In the genomic region with DNA sequence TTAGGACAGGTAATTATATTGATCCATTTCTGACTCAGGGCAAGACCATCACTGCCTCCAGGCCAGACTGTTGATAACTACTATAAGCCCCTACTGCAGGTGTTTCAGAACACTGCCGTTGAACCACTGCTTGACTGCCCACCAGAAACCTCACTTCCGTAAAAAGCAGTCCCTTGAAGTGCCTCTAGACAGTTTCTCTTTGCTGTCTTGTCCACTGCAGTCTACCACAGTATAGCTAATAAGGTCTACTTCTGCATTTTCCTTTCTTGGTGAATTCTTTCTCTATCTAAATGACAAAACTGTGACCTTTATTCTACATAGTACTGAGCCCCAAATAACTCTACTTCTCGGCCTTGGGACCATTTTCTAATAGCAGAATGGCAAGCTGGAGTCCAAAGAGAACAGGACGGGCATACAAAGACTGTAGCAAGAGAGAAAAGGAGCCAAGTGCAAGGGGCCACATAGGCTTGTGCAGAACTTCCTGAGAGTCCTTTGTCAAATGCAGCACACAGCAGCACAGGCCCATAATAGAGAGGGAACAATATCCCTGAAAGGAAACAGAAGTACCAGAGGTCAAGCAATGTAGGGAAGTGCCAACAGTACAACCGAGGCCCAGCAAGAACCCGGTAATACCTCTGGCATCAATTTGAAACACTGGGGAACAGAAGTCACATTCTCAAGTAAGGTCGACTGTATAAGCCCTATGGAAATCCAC, we compare ENCODE assay signal across 11 mouse cellular contexts. TPM values are rescaled to one million over a fixed set of nuclear protein-coding genes. Genes with fewer than 3 reads are reported as not detected.
DNase-seq lines count a peak whose midpoint lies in the region; ATAC-seq and TF ChIP-seq lines count a peak whose summit lies in the region.
"Had no signal": no experiment of that assay in that cellular context is flagged by ENCODE, and none has a peak within 500 bp of the region (broad histone marks: within the 10 kb centered on the region; RNA-seq: fewer than 3 reads in every experiment).

No protein-coding gene starts in this region.

- peaks cover 10% of the 10 kb centered on the region for H3K36me3 ChIP-seq in G1E (replicated peaks)
- 0 out of 2 replicates have a peak, but pooled peaks cover 6% of the 10 kb centered on the region for H3K36me3 ChIP-seq in liver, embryonic 12.5 days
- H3K36me3 ChIP-seq: hindbrain, embryonic 12.5 days had no signal

- no peak for DNase-seq in layer of hippocampus, adult 2 months (ENCODE audit: low spot score in 2 of 2)
- no peak for DNase-seq in layer of hippocampus, postnatal 10 days (ENCODE audit: low spot score in 2 of 2)
- DNase-seq in G1E (ENCODE audit: low spot score): no peak
- DNase-seq in natural killer cell, adult 2 months (ENCODE audit: low spot score in 2 of 2): peak; percentile 33 to 70
- no peak for DNase-seq in cerebellum, adult 11 months
- DNase-seq in kidney, postnatal 4 days: no peak
- DNase-seq: kidney, adult 2 months; lung, embryonic 14.5 days had no signal

- no peak overlapping the region for H3K9ac ChIP-seq in liver, embryonic 12.5 days
- H3K9ac ChIP-seq: hindbrain, embryonic 12.5 days; lung, embryonic 14.5 days had no signal

- H3K27ac ChIP-seq in layer of hippocampus, adult 2 months: peak overlapping the region; percentile 40; the same call in 1 of the 2 replicates
- H3K27ac ChIP-seq in liver, embryonic 12.5 days: peak overlapping the region; percentile 48; the same call in 1 of the 2 replicates
- H3K27ac ChIP-seq: hindbrain, embryonic 12.5 days had no signal

- peak; percentile 63 for ATAC-seq in G1E (ENCODE audit: extremely low read depth, insufficient number of reproducible peaks, low FRiP score, poor library complexity, severe bottlenecking)
- peak; percentile 42 for ATAC-seq in liver, embryonic 12.5 days
- ATAC-seq: activated CD4-positive, CD25-positive, alpha-beta regulatory T cell, adult 4 months had no signal

- no peak overlapping the region for H3K4me2 ChIP-seq in liver, embryonic 12.5 days
- H3K4me2 ChIP-seq: hindbrain, embryonic 12.5 days; lung, embryonic 14.5 days had no signal

- 28% methylated on average over 7 of the region's 7 CpGs for WGBS in liver, embryonic 12.5 days (ENCODE audit: insufficient replicate concordance)

- H3K4me1 ChIP-seq in G1E (ENCODE audit: insufficient read depth, low read depth, low read length): peaks cover 16% of the 10 kb centered on the region
- peaks cover 30% of the 10 kb centered on the region for H3K4me1 ChIP-seq in liver, embryonic 12.5 days
- H3K4me1 ChIP-seq: hindbrain, embryonic 12.5 days had no signal

- no peak overlapping the region for H3K4me3 ChIP-seq in layer of hippocampus, adult 2 months
- no peak overlapping the region for H3K4me3 ChIP-seq in G1E (ENCODE audit: low read depth, low read length)
- H3K4me3 ChIP-seq in liver, embryonic 12.5 days: no peak overlapping the region
- H3K4me3 ChIP-seq: hindbrain, embryonic 12.5 days had no signal

- H3K9me3 ChIP-seq in G1E (replicated peaks): no peaks in the 10 kb centered on the region
- H3K9me3 ChIP-seq in liver, embryonic 12.5 days (replicated peaks): no peaks in the 10 kb centered on the region
- H3K9me3 ChIP-seq: hindbrain, embryonic 12.5 days had no signal

- H3K27me3 ChIP-seq in G1E (ENCODE audit: insufficient read depth, low read length): no peaks in the 10 kb centered on the region
- no peaks in the 10 kb centered on the region for H3K27me3 ChIP-seq in liver, embryonic 12.5 days (replicated peaks)
- H3K27me3 ChIP-seq: hindbrain, embryonic 12.5 days had no signal

- no peak for TF ChIP-seq CTCF in layer of hippocampus, adult 2 months (conservative IDR thresholded peaks at IDR 0.05)
- TF ChIP-seq CTCF in G1E (IDR thresholded peaks at IDR 0.05; ENCODE audit: low read depth, low read length): no peak

RNA-seq across cellular contexts. Expression of a gene that starts 37.4 kb away (rescaled TPM):
- total RNA-seq in layer of hippocampus, adult 2 months (2021): 100 to 1,000 TPM; 101 to 105 TPM
- total RNA-seq in layer of hippocampus, postnatal 10 days (2021): 10 to 100 TPM; 78.6 to 79.6 TPM
- total RNA-seq in G1E (2014; fragmentation: Nextera tagmentation): 91.4 and 99.0 TPM in 2 replicates
- total RNA-seq in G1E (2017): 54.0 and 62.9 TPM in 2 replicates
- polyA plus RNA-seq in G1E (2012): 5.3 and 7.1 TPM in 2 replicates
- polyA plus RNA-seq in liver, embryonic 12.5 days (2016; fragmentation: Nextera tagmentation; extraction: Ambion mirVana): 3.8 and 4.2 TPM in 2 replicates

Comparison
In these comparisons a context has a peak if more than half of its experiments do, and no peak if none do; other contexts are left out.
1. DNase-seq: peak in natural killer cell, adult 2 months (2 of 2); none in layer of hippocampus, adult 2 months (0 of 2), layer of hippocampus, postnatal 10 days (0 of 2), G1E (single experiment), cerebellum, adult 11 months (single experiment) and kidney, postnatal 4 days (0 of 2).